Mouse (Mus musculus) spleen, embryonic (tissue): ENCODE results near the gene Nfyc.

Experiments used
- CTCF ChIA-PET: fragments of 350-600 bp; sonication (Branson Sonifier 250); formaldehyde crosslinking; loops from one replicate; lab custom pipeline; 2022; lab: Charles Lee

Gene Nfyc

DNA sequence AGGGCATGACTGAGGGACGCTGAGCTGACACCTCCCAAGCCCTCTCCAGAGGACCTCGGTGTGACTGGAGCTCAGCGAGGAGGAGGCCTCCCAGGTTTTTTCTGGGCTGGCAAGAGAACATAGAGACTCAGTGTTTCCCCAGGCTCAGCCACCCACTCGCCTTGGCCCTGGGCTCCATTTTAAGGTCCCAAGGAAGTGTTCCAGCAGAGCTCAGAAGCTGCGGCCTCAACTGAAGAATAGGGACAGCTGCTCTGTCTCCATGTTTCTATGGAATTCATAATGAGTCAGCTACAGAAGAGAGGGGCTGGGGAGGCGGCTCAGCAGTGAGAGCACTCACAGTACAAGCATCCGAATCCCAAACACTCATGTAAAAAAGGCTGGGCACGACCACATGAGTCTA lies 113.8 kb downstream of the Nfyc start:
- CTCF ChIA-PET: no interaction called here

DNA sequence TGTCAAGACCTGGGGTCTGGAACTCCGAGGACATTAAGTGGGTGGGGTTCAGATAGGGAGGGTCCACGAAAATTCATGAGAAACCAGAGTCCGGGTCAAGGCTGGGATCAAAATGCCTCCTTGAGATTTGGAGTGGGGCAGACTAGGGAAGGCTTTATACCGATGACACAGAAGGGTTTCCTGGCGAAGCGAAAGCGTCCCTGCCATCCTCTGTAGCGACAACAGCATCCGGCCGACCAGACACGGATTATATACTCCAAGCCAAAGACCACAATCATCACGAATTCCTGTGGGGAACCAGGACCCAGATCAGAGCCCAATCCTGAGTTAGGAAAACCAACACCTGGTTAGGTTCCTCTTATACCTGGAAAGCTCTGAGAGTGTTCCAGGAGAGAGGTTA lies 114.6 kb downstream of the Nfyc start:
- CTCF ChIA-PET: no interaction called here

DNA sequence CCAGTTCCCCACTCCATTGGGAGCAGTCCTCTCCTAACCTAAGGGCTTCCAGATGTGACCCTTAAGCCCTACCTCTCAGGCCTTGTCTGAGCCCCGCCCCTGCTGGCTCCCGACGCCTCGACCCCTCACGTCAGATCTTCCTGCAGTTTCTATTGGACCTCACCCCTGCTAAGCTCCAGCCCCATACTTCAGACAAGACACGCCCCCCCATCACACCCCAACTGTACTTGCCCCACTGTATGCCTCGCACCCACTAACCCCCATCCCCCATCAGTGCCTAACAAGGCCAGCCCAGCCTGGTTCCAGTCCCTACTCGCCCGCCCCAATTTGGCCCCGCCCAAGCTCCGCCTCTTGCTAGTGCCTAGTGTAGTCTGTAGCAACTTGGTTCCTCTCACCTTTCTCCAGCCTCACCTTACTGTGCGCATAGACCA lies 115.2 kb downstream of the Nfyc start:
- CTCF ChIA-PET: no interaction called here

DNA sequence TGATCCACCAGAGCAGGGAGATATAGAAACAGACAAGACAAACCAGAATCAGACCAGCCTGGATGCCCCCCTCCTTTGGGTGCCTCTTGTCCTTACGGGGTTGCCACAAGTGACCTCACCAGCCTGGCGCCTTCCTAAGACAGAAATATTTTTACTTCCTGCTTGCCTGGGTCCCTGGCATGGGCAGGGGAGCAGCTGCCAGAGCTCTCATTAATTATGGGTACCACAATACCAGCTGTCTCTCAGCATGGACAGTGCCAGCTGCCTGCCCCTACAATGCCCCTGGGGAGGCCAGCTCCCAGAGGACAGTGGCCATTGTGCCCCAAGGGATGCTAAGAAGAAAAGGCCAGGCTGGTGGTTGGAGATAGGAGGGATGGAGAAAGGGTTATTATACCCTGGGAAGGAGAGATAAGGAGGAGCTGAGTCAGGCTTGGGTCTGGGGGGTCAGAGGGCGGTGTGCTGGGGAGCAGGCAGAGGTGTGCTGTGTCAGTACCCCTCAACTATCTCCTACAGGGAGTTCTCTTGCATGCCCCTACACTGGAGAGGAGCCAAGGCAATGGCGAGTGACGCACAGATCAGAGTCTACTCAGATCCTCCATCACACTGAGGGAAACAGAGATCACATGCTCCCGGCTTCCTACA lies 117.4 kb downstream of the Nfyc start:
- CTCF ChIA-PET: no interaction called here

DNA sequence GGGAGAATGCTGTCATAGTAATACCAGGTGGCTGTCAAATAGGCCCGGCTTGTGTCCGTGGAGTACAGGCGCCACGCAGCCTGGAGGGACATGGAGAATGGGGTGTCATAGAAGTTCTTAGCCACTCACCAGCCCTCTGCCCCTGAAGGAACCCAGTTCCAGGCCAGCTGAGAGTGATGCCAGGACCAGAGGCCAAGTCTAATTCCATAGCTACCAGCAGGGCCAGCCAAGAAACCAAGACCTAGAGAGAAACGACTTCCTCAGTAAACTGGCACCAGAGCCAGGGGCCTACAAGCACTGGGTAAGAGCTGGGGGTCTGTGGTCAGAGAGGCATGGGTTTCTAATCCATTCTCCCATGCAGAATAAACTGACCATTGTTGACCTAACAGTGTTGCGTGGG lies 118.4 kb downstream of the Nfyc start:
- CTCF ChIA-PET: no interaction called here

DNA sequence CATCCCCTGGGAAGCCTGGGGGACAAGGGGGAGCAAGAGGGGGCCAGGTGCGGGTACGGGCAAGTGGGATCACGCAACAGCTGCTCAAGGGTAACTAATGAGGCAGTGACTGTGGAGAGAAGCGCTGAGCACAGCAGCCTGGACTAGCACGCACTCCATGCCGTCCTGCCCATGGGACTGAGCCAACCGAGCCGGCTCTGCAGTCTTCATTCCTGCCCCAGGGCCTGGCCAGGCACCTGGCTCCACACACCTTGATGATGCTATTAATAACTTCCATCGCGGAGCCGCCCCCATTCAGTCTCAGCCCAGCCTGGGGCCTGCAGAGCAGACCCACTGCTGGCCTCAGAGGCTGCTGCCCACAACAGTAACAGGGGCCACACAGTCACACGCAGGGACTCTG lies 119.1 kb downstream of the Nfyc start:
- CTCF ChIA-PET: no interaction called here
